Mouse (Mus musculus): ENCODE results near the gene Bglap. TPM values are rescaled to one million over a fixed set of nuclear protein-coding genes. Genes with fewer than 3 reads are reported as not detected.
"Not testable (repeated sequence)": the region's sequence is repeated elsewhere in the genome, so short reads cannot be mapped to it uniquely, and the experiment has no call there.

The Bglap gene
- total RNA-seq (2017): not detected in 2 replicates

DNA sequence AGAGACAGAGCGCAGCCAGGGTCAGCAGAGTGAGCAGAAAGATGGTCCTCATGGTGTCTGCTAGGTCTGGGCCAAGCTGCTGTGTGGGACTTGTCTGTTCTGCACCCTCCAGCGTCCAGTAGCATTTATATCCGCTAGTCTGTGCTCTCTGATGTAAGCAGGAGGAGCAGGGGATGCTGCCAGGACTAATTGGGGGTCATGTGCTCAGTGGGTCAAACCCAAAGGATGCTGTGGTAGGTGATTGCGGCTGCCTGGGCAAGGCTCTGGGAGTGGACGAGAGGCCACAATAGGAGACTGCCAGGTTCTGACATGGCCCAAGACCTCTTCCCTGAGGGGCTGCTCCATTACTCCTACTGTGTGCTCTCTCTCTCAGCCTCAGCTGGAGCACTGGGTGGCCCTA is at the start of gene Bglap:
TSS of gene Bglap (minus strand) at position 101 of the 400 bp plus-strand sequence.
- no peak for ATAC-seq (replicated peaks; ENCODE audit: low read depth, poor library complexity, severe bottlenecking)

DNA sequence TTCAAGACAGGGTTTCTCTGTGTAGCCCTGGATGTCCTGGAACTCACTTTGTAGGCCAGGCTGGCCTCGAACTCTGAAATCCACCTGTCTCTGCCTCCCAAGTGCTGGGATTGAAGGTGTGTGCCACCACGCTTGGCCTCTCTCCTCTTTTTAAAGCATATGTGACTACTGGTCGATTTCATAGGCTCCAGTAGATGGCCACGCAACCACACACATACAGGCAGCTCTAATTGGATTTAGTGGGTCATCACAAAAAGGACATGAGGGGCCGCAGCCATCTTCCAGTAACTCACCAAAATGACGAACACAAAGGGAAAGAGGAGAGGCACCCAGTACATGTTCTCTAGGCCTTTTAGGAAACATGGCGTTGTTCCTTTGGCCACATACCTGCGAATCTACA is 44.4 kb upstream of the Bglap start:
- ATAC-seq (replicated peaks; ENCODE audit: low read depth, poor library complexity, severe bottlenecking): not testable (repeated sequence)

- no peak for ATAC-seq (replicated peaks; ENCODE audit: low read depth, poor library complexity, severe bottlenecking)
These were observed 43.2 kb upstream of the Bglap start for GRCm38 (mm10) chr3:88427342-88427905.

DNA sequence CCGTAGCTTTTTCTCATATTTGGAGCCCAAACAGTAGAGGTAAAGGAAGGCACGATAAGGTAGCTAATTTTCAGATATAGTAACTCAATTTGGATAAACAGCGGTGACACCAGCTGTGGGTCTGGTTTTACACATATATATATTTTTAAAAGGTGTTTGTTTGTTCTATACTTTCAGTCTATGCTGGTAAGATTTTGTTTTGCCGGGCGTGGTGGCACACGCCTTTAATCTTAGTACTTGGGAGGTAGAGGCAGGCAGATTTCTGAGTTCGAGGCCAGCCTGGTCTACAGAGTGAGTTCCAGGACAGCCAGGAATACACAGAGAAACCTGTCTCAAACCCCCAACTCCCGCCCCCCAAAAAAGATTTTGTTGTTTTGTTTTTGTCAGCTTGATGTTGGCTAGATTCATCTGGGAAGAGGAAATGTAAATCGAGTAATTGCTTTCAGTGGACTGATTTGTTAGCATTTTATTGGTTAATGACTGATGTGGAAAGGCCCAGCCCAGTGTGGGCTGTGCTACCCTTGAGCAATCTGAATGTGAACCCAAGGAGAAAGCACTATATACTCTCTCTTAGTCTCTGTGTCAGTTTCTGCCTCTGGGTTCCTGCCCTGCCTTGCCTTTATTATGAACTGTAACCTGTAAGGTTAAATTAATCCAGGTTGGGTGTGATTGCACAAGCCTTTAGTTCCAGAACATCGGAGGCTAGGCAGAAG is 41.6 kb upstream of the Bglap start:
- ATAC-seq (replicated peaks; ENCODE audit: low read depth, poor library complexity, severe bottlenecking): no peak

DNA sequence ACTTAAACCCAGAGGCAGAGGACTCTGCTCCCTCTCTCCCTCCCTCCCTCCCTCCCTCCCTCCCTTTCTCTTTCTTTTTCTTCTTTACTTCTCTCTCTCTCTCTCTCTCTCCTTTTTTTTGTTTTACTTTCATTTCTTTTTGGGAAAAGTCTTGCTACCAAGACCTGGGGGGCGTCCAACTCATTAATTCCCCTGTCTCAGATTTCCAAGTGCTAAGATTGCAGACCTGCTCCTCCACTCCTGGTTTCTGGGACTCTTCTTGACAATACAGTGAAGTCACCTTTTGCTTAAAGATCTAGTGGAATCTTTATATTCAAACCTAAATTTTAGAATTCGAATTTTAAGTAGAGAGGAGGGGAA is 41.0 kb upstream of the Bglap start:
- no peak for ATAC-seq (replicated peaks; ENCODE audit: low read depth, poor library complexity, severe bottlenecking)

DNA sequence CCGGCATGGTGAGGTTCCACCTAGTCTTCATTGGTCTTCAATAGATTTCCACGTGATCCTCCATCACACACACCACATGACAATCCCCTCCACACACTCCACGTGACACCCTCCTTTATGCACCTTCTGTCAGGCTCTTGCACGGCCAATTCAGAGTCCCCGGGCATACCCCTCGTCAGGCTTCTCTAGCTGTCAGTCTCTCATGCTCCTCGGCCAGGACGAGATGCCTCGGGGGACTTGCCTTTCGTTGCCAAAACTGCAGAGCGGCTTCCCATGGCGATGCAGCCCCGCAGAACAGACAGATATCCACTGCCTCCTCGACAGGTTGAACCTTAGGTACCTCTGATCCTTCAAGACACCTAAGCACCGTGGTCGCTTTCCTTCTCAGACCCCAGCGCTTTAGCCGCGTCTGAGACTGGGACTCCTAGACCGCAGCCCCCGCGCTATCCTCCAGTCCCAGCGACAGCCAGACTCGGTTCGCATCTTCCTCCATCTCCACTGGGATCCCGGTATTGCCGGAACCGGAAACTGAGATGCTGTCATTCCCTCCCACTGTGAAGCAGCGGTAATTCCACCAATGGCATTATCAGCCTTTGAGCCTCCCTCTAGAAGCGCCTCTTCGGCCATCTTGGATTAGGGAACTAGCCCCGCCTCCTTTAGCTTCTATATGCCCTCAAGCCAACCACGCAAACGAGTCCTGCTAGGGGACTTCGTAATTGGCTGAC is 40.5 kb upstream of the Bglap start, which contains the start of gene Slc25a44:
TSS of gene Slc25a44 (minus strand) at position 535 of the 725 bp plus-strand sequence.
- peak; percentile 99 for ATAC-seq (replicated peaks; ENCODE audit: low read depth, poor library complexity, severe bottlenecking)

- no peak; the same call in 1 of the 2 replicates for ATAC-seq (replicated peaks; ENCODE audit: low read depth, poor library complexity, severe bottlenecking)
These were observed 37.9 kb upstream of the Bglap start for GRCm38 (mm10) chr3:88422020-88422720.

GRCm38 (mm10) chr3:88420771-88421170 is 36.5 kb upstream of the Bglap start:
- ATAC-seq (replicated peaks; ENCODE audit: low read depth, poor library complexity, severe bottlenecking): no peak

DNA sequence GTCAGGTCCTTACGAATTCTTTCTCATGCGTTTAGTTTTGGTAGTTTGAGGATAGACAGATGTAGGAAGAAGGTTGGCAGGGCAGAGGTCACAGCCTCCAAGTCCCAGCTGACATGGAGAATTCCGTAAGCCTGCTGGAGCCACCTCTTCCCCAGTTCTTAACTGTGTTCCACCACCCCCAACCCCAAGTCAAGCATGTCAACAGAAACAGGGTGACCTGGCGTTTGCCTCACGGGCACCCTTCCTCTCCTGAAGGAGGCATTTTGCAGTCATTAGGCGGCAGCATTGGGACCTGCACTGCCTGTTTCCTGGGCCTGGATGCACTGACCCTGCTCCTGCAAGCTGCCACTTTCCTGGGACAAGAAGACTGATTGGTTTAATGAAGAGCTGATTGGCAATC is 33.8 kb upstream of the Bglap start:
- no peak for ATAC-seq (replicated peaks; ENCODE audit: low read depth, poor library complexity, severe bottlenecking)

DNA sequence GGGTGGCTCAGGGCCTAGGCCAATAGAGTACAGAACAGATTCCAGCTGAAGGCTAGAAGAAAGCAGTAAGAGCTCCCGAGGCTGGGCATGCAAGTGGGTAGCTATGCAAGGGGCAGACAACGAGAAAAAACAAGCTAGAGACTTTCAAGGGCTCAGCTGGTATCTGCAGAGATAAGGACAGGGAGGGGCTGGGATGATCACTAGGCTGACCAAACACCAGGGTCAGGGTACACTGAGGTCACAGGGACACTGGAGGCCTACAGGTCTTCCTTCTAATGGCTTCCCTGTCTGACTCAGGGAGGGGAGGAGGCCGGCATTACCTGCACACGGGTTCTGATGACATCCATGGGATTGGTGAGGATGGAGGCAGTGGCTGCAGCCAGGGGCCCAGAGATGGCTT is 31.4 kb upstream of the Bglap start:
- no peak for ATAC-seq (replicated peaks; ENCODE audit: low read depth, poor library complexity, severe bottlenecking)

DNA sequence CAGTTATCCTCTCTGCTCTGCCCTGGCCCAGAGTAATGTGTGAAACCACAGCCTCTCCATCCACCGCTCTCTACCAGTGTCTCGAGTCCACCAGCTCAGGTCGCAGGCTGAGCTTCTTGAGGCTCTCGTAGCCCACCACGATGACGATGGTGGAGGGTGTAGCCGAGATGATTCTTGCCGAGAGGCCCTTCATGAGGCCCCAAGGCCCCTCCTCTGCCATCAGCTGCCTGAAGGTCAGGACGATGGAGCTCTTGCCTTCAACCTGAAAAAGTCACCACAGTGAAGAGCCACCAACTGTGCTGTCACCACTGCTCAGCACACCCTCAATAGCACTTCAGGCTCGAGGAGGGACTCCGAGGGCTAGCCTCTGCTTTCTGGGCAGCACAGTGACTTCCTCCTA is 28.4 kb upstream of the Bglap start:
- ATAC-seq (replicated peaks; ENCODE audit: low read depth, poor library complexity, severe bottlenecking): no peak

GRCm38 (mm10) chr3:88411681-88412080 is 27.4 kb upstream of the Bglap start:
- no peak for ATAC-seq (replicated peaks; ENCODE audit: low read depth, poor library complexity, severe bottlenecking)

GRCm38 (mm10) chr3:88410645-88411031 is 26.4 kb upstream of the Bglap start:
- ATAC-seq (replicated peaks; ENCODE audit: low read depth, poor library complexity, severe bottlenecking): no peak

GRCm38 (mm10) chr3:88409741-88410644 is 25.7 kb upstream of the Bglap start, which contains the start of gene Pmf1:
Pmf1 (minus strand) TSS chr3:88410331.
- peak; percentile 93 for ATAC-seq (replicated peaks; ENCODE audit: low read depth, poor library complexity, severe bottlenecking)

- no peak for ATAC-seq (replicated peaks; ENCODE audit: low read depth, poor library complexity, severe bottlenecking)
These were observed 24.7 kb upstream of the Bglap start for GRCm38 (mm10) chr3:88408953-88409352.

- ATAC-seq (replicated peaks; ENCODE audit: low read depth, poor library complexity, severe bottlenecking): no peak
These were observed 23.3 kb upstream of the Bglap start for GRCm38 (mm10) chr3:88407529-88407928.

GRCm38 (mm10) chr3:88407090-88407489 is 22.8 kb upstream of the Bglap start:
- peak; percentile 48 for ATAC-seq (replicated peaks; ENCODE audit: low read depth, poor library complexity, severe bottlenecking)

- no peak for ATAC-seq (replicated peaks; ENCODE audit: low read depth, poor library complexity, severe bottlenecking)
These were observed 19.4 kb upstream of the Bglap start for GRCm38 (mm10) chr3:88403522-88404230.

GRCm38 (mm10) chr3:88398666-88399065 is 14.4 kb upstream of the Bglap start:
- ATAC-seq (replicated peaks; ENCODE audit: low read depth, poor library complexity, severe bottlenecking): no peak
